Mouse (Mus musculus) olfactory bulb, adult 2 months (tissue): ENCODE data around the gene Pip5k1b. TPM values are rescaled to one million over a fixed set of nuclear protein-coding genes. Genes with fewer than 3 reads are reported as not detected.

Experiments used
- H3K27ac ChIP-seq: fragments of 200-500 bp; 2 replicates; pipeline ENCODE4 v1.5.1; 2012; ENCODE audit warnings: low read depth, low read length; ENCODE audit not compliant: insufficient read depth
- H3K4me1 ChIP-seq: fragments of 200-500 bp; 2 replicates; pipeline ENCODE4 v1.6.1; 2012; ENCODE audit warnings: low read length; ENCODE audit not compliant: control insufficient read depth, insufficient read depth
- H3K4me3 ChIP-seq: fragments of 200-500 bp; 2 replicates; pipeline ENCODE4 v1.5.1; 2012; ENCODE audit warnings: mild to moderate bottlenecking, low read depth, low read length, moderate library complexity; ENCODE audit not compliant: insufficient read depth
- CTCF ChIP-seq: fragments of 200-500 bp; IDR thresholded peaks from 2 replicates; pipeline ENCODE4 v1.5.1; 2012; ENCODE audit warnings: low read depth, mild to moderate bottlenecking, low read length, moderate library complexity; ENCODE audit not compliant: insufficient read depth
- POLR2A ChIP-seq: fragments of 200-500 bp; IDR thresholded peaks from 2 replicates; pipeline ENCODE4 v1.6.1; 2012; ENCODE audit warnings: mild to moderate bottlenecking, low read depth, low read length, moderate library complexity; ENCODE audit not compliant: insufficient read depth
- WGBS: fragments of 180-500 bp; shearing (Covaris S2); methylation state at CpG from one replicate; pipeline ENCODE4 v1.1.7; 2018; 5-methylcytosine and 5-hydroxymethylcytosine counted together
- polyA plus RNA-seq: library from polyadenylated mRNA; stranded (reverse); fragments of >200 nt; gene quantifications from 2 replicates; pipeline ENCODE4 v1.2.4, GENCODE M21; 2012; ENCODE audit warnings: low replicate concordance; ENCODE audit not compliant: missing spikeins, insufficient read depth, insufficient read length

Pip5k1b gene
- polyA plus RNA-seq: not detected in 2 replicates

GRCm38 (mm10) chr19:24555466-24555903 lies at the start of gene Pip5k1b:
TSS of gene Pip5k1b (minus strand) at chr19:24555872.
- WGBS: 4% methylated on average over 39 of the region's 39 CpGs
- peaks cover 7% of the 10 kb centered on the region; the same call in 1 of the 2 replicates for H3K4me1 ChIP-seq
- peak within 1 kb of the TSS; percentile 84 for H3K4me3 ChIP-seq
- TF ChIP-seq POLR2A (no peak), CTCF (no peak)
- no peak within 1 kb of the TSS for H3K27ac ChIP-seq

- 85% methylated on average over 4 of the region's 4 CpGs for WGBS
Measured at GRCm38 (mm10) chr19:24604105-24604504, 48.4 kb upstream of the Pip5k1b start.

GRCm38 (mm10) chr19:24603431-24603830 lies 47.8 kb upstream of the Pip5k1b start:
- no peak for TF ChIP-seq POLR2A
- TF ChIP-seq CTCF: no peak
- Histone ChIP-seq H3K4me1 (no peaks in the 10 kb centered on the region), H3K27ac (no peak overlapping the region), H3K4me3 (no peak overlapping the region)
- 95% methylated on average over 4 of the region's 4 CpGs for WGBS

More at GRCm38 (mm10) chr19:24604105-24604504, 48.4 kb upstream of the Pip5k1b start:
- Histone ChIP-seq H3K27ac (no peak overlapping the region), H3K4me3 (no peak overlapping the region), H3K4me1 (no peaks in the 10 kb centered on the region)
- no peak for TF ChIP-seq POLR2A

- no peak overlapping the region for H3K27ac ChIP-seq
- H3K4me3 ChIP-seq: no peak overlapping the region
- WGBS: 67% methylated on average over 2 of the region's 2 CpGs
- TF ChIP-seq POLR2A (no peak), CTCF (no peak)
- H3K4me1 ChIP-seq: no peaks in the 10 kb centered on the region
Measured at GRCm38 (mm10) chr19:24586726-24587125, 31.1 kb upstream of the Pip5k1b start.

- TF ChIP-seq POLR2A (no peak), CTCF (no peak)
- 98% methylated on average over 5 of the region's 5 CpGs for WGBS
- no peak overlapping the region for H3K4me3 ChIP-seq
- H3K27ac ChIP-seq: no peak overlapping the region
- H3K4me1 ChIP-seq: no peaks in the 10 kb centered on the region
Measured at GRCm38 (mm10) chr19:24585171-24585570, 29.5 kb upstream of the Pip5k1b start.

GRCm38 (mm10) chr19:24583956-24584355 lies 28.3 kb upstream of the Pip5k1b start:
- H3K4me3 ChIP-seq: no peak overlapping the region
- H3K27ac ChIP-seq: no peak overlapping the region
- 70% methylated on average over 8 of the region's 8 CpGs for WGBS
- TF ChIP-seq CTCF (no peak), POLR2A (no peak)
- H3K4me1 ChIP-seq: no peaks in the 10 kb centered on the region

- TF ChIP-seq POLR2A (no peak), CTCF (no peak)
- H3K4me1 ChIP-seq: no peaks in the 10 kb centered on the region
- 96% methylated on average over 13 of the region's 13 CpGs for WGBS
Measured at GRCm38 (mm10) chr19:24576125-24576524, 20.5 kb upstream of the Pip5k1b start.

GRCm38 (mm10) chr19:24571756-24572181 lies 16.1 kb upstream of the Pip5k1b start:
- H3K27ac ChIP-seq: no peak overlapping the region

More at GRCm38 (mm10) chr19:24576125-24576524, 20.5 kb upstream of the Pip5k1b start:
- H3K27ac ChIP-seq: no peak overlapping the region
- H3K4me3 ChIP-seq: no peak overlapping the region

GRCm38 (mm10) chr19:24570969-24571368 lies 15.3 kb upstream of the Pip5k1b start:
- TF ChIP-seq POLR2A (no peak), CTCF (no peak)
- Histone ChIP-seq H3K27ac (no peak overlapping the region), H3K4me3 (no peak overlapping the region), H3K4me1 (no peaks in the 10 kb centered on the region)
- 79% methylated on average over 8 of the region's 8 CpGs for WGBS

More at GRCm38 (mm10) chr19:24571756-24572181, 16.1 kb upstream of the Pip5k1b start:
- WGBS: 66% methylated on average over 7 of the region's 7 CpGs
- TF ChIP-seq CTCF (no peak), POLR2A (no peak)
- Histone ChIP-seq H3K4me1 (no peaks in the 10 kb centered on the region), H3K4me3 (no peak overlapping the region)
